9 mouse cellular contexts compared by ENCODE assay signal in genomic region chr4:141149116-141149515, GRCm38 (mm10). TPM values are rescaled to one million over a fixed set of nuclear protein-coding genes. Genes with fewer than 3 reads are reported as not detected.
DNase-seq lines count a peak whose midpoint lies in the region; ATAC-seq and TF ChIP-seq lines count a peak whose summit lies in the region.
"Had no signal": no experiment of that assay in that cellular context is flagged by ENCODE, and none has a peak within 500 bp of the region (broad histone marks: within the 10 kb centered on the region; RNA-seq: fewer than 3 reads in every experiment).

No protein-coding gene starts in this region.

- no peaks in the 10 kb centered on the region for H3K27me3 ChIP-seq in lung, postnatal 0 days (replicated peaks; ENCODE audit: insufficient read depth, low read length)
- H3K27me3 ChIP-seq in forebrain, embryonic 10.5 days (ENCODE audit: poor library complexity, severe bottlenecking): peaks cover 2% of the 10 kb centered on the region; the same call in 1 of the 2 replicates
- H3K27me3 ChIP-seq in limb, embryonic 15.5 days: no peaks in the 10 kb centered on the region
- no peaks in the 10 kb centered on the region for H3K27me3 ChIP-seq in stomach, embryonic 16.5 days (ENCODE audit: control insufficient read depth, insufficient read depth, low read length)

- no peak overlapping the region for H3K27ac ChIP-seq in lung, postnatal 0 days (ENCODE audit: low read length)
- H3K27ac ChIP-seq in forebrain, embryonic 10.5 days: no peak overlapping the region
- H3K27ac ChIP-seq in limb, embryonic 15.5 days: no peak overlapping the region
- H3K27ac ChIP-seq in stomach, embryonic 16.5 days (ENCODE audit: low read length): no peak overlapping the region

- 17% methylated on average over 7 of the region's 7 CpGs for WGBS in lung, postnatal 0 days
- 49% methylated on average over 7 of the region's 7 CpGs for WGBS in forebrain, embryonic 10.5 days
- WGBS in limb, embryonic 15.5 days: 32% methylated on average over 7 of the region's 7 CpGs
- 20% methylated on average over 7 of the region's 7 CpGs for WGBS in stomach, embryonic 16.5 days

- peak overlapping the region; percentile 98 for H3K4me2 ChIP-seq in lung, postnatal 0 days (replicated peaks; ENCODE audit: low read depth, low read length)
- peak overlapping the region; percentile 80 for H3K4me2 ChIP-seq in limb, embryonic 15.5 days
- peak overlapping the region; percentile 68 for H3K4me2 ChIP-seq in stomach, embryonic 16.5 days (ENCODE audit: low read depth, low read length)

- no peaks in the 10 kb centered on the region for H3K9me3 ChIP-seq in lung, postnatal 0 days (ENCODE audit: low read length)
- H3K9me3 ChIP-seq in forebrain, embryonic 10.5 days: no peaks in the 10 kb centered on the region
- no peaks in the 10 kb centered on the region for H3K9me3 ChIP-seq in limb, embryonic 15.5 days
- no peaks in the 10 kb centered on the region for H3K9me3 ChIP-seq in stomach, embryonic 16.5 days (replicated peaks; ENCODE audit: control insufficient read depth, low read length)

- H3K36me3 ChIP-seq in lung, postnatal 0 days (ENCODE audit: insufficient read depth, low read length): no peaks in the 10 kb centered on the region
- 0 out of 2 replicates have a peak, but pooled peaks cover 6% of the 10 kb centered on the region for H3K36me3 ChIP-seq in forebrain, embryonic 10.5 days (replicated peaks)
- no peaks in the 10 kb centered on the region for H3K36me3 ChIP-seq in limb, embryonic 15.5 days
- H3K36me3 ChIP-seq in stomach, embryonic 16.5 days (ENCODE audit: control insufficient read depth, insufficient read depth, low read length): no peaks in the 10 kb centered on the region

- TF ChIP-seq EP300 in lung, postnatal 0 days (IDR thresholded peaks at IDR 0.05): no peak

- peak; percentile 60 for DNase-seq in lung, postnatal 0 days (ENCODE audit: low spot score)
- DNase-seq in lung, postnatal 36 days: no peak
- DNase-seq in forebrain, embryonic 10.5 days (ENCODE audit: extremely low spot score, low spot score): no peak
- no peak for DNase-seq in urinary bladder, adult 2 months (ENCODE audit: low spot score)
- DNase-seq in layer of hippocampus, postnatal 36 days: no peak
- DNase-seq: adrenal gland, postnatal 25 days; kidney, adult 11 months had no signal

- TF ChIP-seq CTCF in lung, postnatal 0 days (IDR thresholded peaks at IDR 0.05): no peak

- ATAC-seq in lung, postnatal 0 days: no peak
- ATAC-seq in limb, embryonic 15.5 days (ENCODE audit: insufficient number of reproducible peaks, low FRiP score, low TSS enrichment, low read depth): no peak
- ATAC-seq in stomach, embryonic 16.5 days (ENCODE audit: insufficient read depth, low FRiP score): no peak

- H3K4me3 ChIP-seq in lung, postnatal 0 days (ENCODE audit: low read depth, low read length): peak overlapping the region; percentile 99
- H3K4me3 ChIP-seq in forebrain, embryonic 10.5 days: peak overlapping the region; percentile 77
- peak overlapping the region; percentile 99 for H3K4me3 ChIP-seq in limb, embryonic 15.5 days
- H3K4me3 ChIP-seq in stomach, embryonic 16.5 days (replicated peaks; ENCODE audit: low read length): peak overlapping the region; percentile 99

- H3K9ac ChIP-seq in lung, postnatal 0 days (replicated peaks; ENCODE audit: low read depth): peak overlapping the region; percentile 92; the same call in 1 of the 2 replicates
- H3K9ac ChIP-seq in limb, embryonic 15.5 days: peak overlapping the region; percentile 99; the same call in 1 of the 2 replicates
- H3K9ac ChIP-seq in stomach, embryonic 16.5 days (ENCODE audit: low read length): peak overlapping the region; percentile 100

- peaks cover 4% of the 10 kb centered on the region; the same call in 1 of the 2 replicates for H3K4me1 ChIP-seq in lung, postnatal 0 days (ENCODE audit: insufficient read depth, low read depth, low read length)
- peaks cover 28% of the 10 kb centered on the region for H3K4me1 ChIP-seq in forebrain, embryonic 10.5 days
- H3K4me1 ChIP-seq in limb, embryonic 15.5 days: peaks cover 24% of the 10 kb centered on the region
- peaks cover 15% of the 10 kb centered on the region for H3K4me1 ChIP-seq in stomach, embryonic 16.5 days (ENCODE audit: control insufficient read depth, insufficient read depth, low read length)

RNA-seq across cellular contexts. Expression of gene Fbxo42, which starts 1.4 kb away (rescaled TPM):
- polyA plus RNA-seq in lung, postnatal 0 days (2015; fragmentation: Nextera tagmentation; extraction: Ambion mirVana): 11.1 and 12.7 TPM in 2 replicates
- 27.0 and 29.6 TPM in 2 replicates for polyA plus RNA-seq in forebrain, embryonic 10.5 days (2016; fragmentation: Nextera tagmentation; extraction: Ambion mirVana)
- polyA plus RNA-seq in limb, embryonic 15.5 days (2015; fragmentation: Nextera tagmentation; extraction: Ambion mirVana): 22.5 and 25.4 TPM in 2 replicates
- polyA plus RNA-seq in stomach, embryonic 16.5 days (2015; fragmentation: Nextera tagmentation; extraction: Ambion mirVana): 18.3 and 22.0 TPM in 2 replicates
- 12.2 and 13.9 TPM in 2 replicates for polyA plus RNA-seq in urinary bladder, adult 2 months (2012; rRNA removed)
- total RNA-seq in layer of hippocampus, postnatal 36 days (2021): 10 to 100 TPM; 23.7 to 24.5 TPM

RNA-seq across cellular contexts. Expression of gene Szrd1, which starts 9.5 kb away (rescaled TPM):
- polyA plus RNA-seq in lung, postnatal 0 days (2015; fragmentation: Nextera tagmentation; extraction: Ambion mirVana): 29.3 and 33.4 TPM in 2 replicates
- 38.2 and 45.2 TPM in 2 replicates for polyA plus RNA-seq in forebrain, embryonic 10.5 days (2016; fragmentation: Nextera tagmentation; extraction: Ambion mirVana)
- 46.9 and 51.9 TPM in 2 replicates for polyA plus RNA-seq in limb, embryonic 15.5 days (2015; fragmentation: Nextera tagmentation; extraction: Ambion mirVana)
- 51.6 and 53.0 TPM in 2 replicates for polyA plus RNA-seq in stomach, embryonic 16.5 days (2015; fragmentation: Nextera tagmentation; extraction: Ambion mirVana)
- polyA plus RNA-seq in urinary bladder, adult 2 months (2012; rRNA removed): 32.6 and 44.2 TPM in 2 replicates
- total RNA-seq in layer of hippocampus, postnatal 36 days (2021): 10 to 100 TPM; 47.4 to 62.3 TPM
